Mouse (Mus musculus): ENCODE results near the gene Ephx1. TPM values are rescaled to one million over a fixed set of nuclear protein-coding genes. Genes with fewer than 3 reads are reported as not detected.

Ephx1 gene
- polyA plus RNA-seq (2012; rRNA removed; ENCODE audit: low replicate concordance), result 11.5 and 41.9 TPM in 2 replicates

GRCm38 (mm10) chr1:181020756-181021487, at the start of gene Ephx1:
Gene Ephx1 (minus strand): TSS chr1:181020904.

GRCm38 (mm10) chr1:181050937-181051336, 30.2 kb upstream of the Ephx1 start, which contains the start of gene 9130409I23Rik:
Gene 9130409I23Rik (plus strand): TSS chr1:181051237.

GRCm38 (mm10) chr1:180942166-180943031, 78.3 kb downstream of the Ephx1 start, which contains the start of gene Tmem63a:
Gene Tmem63a (plus strand): TSS chr1:180942344.

GRCm38 (mm10) chr1:180934467-180935419, 86.0 kb downstream of the Ephx1 start, which contains the start of gene Lefty1:
Gene Lefty1 (plus strand): TSS chr1:180935022.

Other genes starting within 250 kb of the Ephx1 start
- gene H3f3a, start 207.0 kb downstream of the Ephx1 start, polyA plus RNA-seq (2012; rRNA removed; ENCODE audit: low replicate concordance), result 83.1 TPM in 2 replicates
- gene Sde2, start 169.8 kb downstream of the Ephx1 start, polyA plus RNA-seq (2012; rRNA removed; ENCODE audit: low replicate concordance), result 1.9 and 2.2 TPM in 2 replicates
- not detected in 2 replicates for gene Lefty2, start 127.8 kb downstream of the Ephx1 start, polyA plus RNA-seq (2012; rRNA removed; ENCODE audit: low replicate concordance)
- gene Pycr2, start 116.6 kb downstream of the Ephx1 start, polyA plus RNA-seq (2012; rRNA removed; ENCODE audit: low replicate concordance), result 28.4 and 32.0 TPM in 2 replicates
- 4.3 and 5.2 TPM in 2 replicates for gene Lefty1, start 85.9 kb downstream of the Ephx1 start, polyA plus RNA-seq (2012; rRNA removed; ENCODE audit: low replicate concordance)
- 16.7 and 35.3 TPM in 2 replicates for gene Tmem63a, start 78.6 kb downstream of the Ephx1 start, polyA plus RNA-seq (2012; rRNA removed; ENCODE audit: low replicate concordance)
- gene 9130409I23Rik, start 30.3 kb upstream of the Ephx1 start, polyA plus RNA-seq (2012; rRNA removed; ENCODE audit: low replicate concordance), result not detected in 2 replicates
- 1.8 and 3.4 TPM in 2 replicates for gene Nvl, start 123.3 kb upstream of the Ephx1 start, polyA plus RNA-seq (2012; rRNA removed; ENCODE audit: low replicate concordance)
- gene Cnih4, start 123.8 kb upstream of the Ephx1 start, polyA plus RNA-seq (2012; rRNA removed; ENCODE audit: low replicate concordance), result 8.4 and 10.1 TPM in 2 replicates
- 8.9 and 18.0 TPM in 2 replicates for gene Wdr26, start 191.1 kb upstream of the Ephx1 start, polyA plus RNA-seq (2012; rRNA removed; ENCODE audit: low replicate concordance)